Mouse (Mus musculus): ENCODE results near the gene Vdr. TPM values are rescaled to one million over a fixed set of nuclear protein-coding genes. Genes with fewer than 3 reads are reported as not detected.

Vdr gene
- polyA plus RNA-seq, 1 experiment = 151 TPM

- H3K27ac ChIP-seq (ENCODE audit: insufficient read depth, low read depth, low read length) = no peak overlapping the region
- 71% methylated on average over 10 of the region's 10 CpGs for WGBS
- H3K4me1 ChIP-seq (ENCODE audit: control insufficient read depth, insufficient read depth, insufficient read length, low read length) = peaks cover 22% of the 10 kb centered on the region
- H3K36me3 ChIP-seq (ENCODE audit: control insufficient read depth, insufficient read depth, low read length) = peaks cover 62% of the 10 kb centered on the region
- H3K4me3 ChIP-seq (ENCODE audit: low read depth, low read length) = no peak overlapping the region
- no peak for TF ChIP-seq POLR2A (IDR thresholded peaks at IDR 0.05; ENCODE audit: low read depth, low read length)
- TF ChIP-seq CTCF (IDR thresholded peaks at IDR 0.05; ENCODE audit: extremely low read depth, insufficient read length, insufficient replicate concordance, low read depth, low read length) = no peak
- no peaks in the 10 kb centered on the region for H3K27me3 ChIP-seq (ENCODE audit: control insufficient read depth, insufficient read depth, low read length)
These were observed 22.9 kb downstream of the Vdr start for GRCm38 (mm10) chr15:97887541-97888016.

- TF ChIP-seq CTCF (IDR thresholded peaks at IDR 0.05; ENCODE audit: extremely low read depth, insufficient read length, insufficient replicate concordance, low read depth, low read length) (no peak), POLR2A (IDR thresholded peaks at IDR 0.05; ENCODE audit: low read depth, low read length) (no peak)
- H3K27me3 ChIP-seq (ENCODE audit: control insufficient read depth, insufficient read depth, low read length) = no peaks in the 10 kb centered on the region
- peaks cover 18% of the 10 kb centered on the region for H3K4me1 ChIP-seq (ENCODE audit: control insufficient read depth, insufficient read depth, insufficient read length, low read length)
- WGBS = 56% methylated on average over 8 of the region's 8 CpGs
- no peak overlapping the region for H3K4me3 ChIP-seq (ENCODE audit: low read depth, low read length)
- H3K36me3 ChIP-seq (ENCODE audit: control insufficient read depth, insufficient read depth, low read length) = peaks cover 80% of the 10 kb centered on the region
- H3K27ac ChIP-seq (ENCODE audit: insufficient read depth, low read depth, low read length) = peak overlapping the region; percentile 60
These were observed 29.0 kb downstream of the Vdr start for GRCm38 (mm10) chr15:97881423-97881822.

- Histone ChIP-seq H3K4me3 (ENCODE audit: low read depth, low read length) (no peak overlapping the region), H3K27me3 (ENCODE audit: control insufficient read depth, insufficient read depth, low read length) (no peaks in the 10 kb centered on the region), H3K4me1 (ENCODE audit: control insufficient read depth, insufficient read depth, insufficient read length, low read length) (peaks cover 18% of the 10 kb centered on the region), H3K27ac (ENCODE audit: insufficient read depth, low read depth, low read length) (peak overlapping the region; percentile 66), H3K36me3 (ENCODE audit: control insufficient read depth, insufficient read depth, low read length) (peaks cover 82% of the 10 kb centered on the region)
- TF ChIP-seq POLR2A (IDR thresholded peaks at IDR 0.05; ENCODE audit: low read depth, low read length) = no peak
- no peak for TF ChIP-seq CTCF (IDR thresholded peaks at IDR 0.05; ENCODE audit: extremely low read depth, insufficient read length, insufficient replicate concordance, low read depth, low read length)
- 34% methylated on average over 9 of the region's 9 CpGs for WGBS
These were observed 30.0 kb downstream of the Vdr start for GRCm38 (mm10) chr15:97880441-97880840.

- H3K4me1 ChIP-seq (ENCODE audit: control insufficient read depth, insufficient read depth, insufficient read length, low read length) = peaks cover 15% of the 10 kb centered on the region
- peaks cover 81% of the 10 kb centered on the region for H3K36me3 ChIP-seq (ENCODE audit: control insufficient read depth, insufficient read depth, low read length)
- WGBS = 64% methylated on average over 7 of the region's 7 CpGs
- no peaks in the 10 kb centered on the region for H3K27me3 ChIP-seq (ENCODE audit: control insufficient read depth, insufficient read depth, low read length)
- no peak overlapping the region for H3K4me3 ChIP-seq (ENCODE audit: low read depth, low read length)
- no peak overlapping the region for H3K27ac ChIP-seq (ENCODE audit: insufficient read depth, low read depth, low read length)
- TF ChIP-seq POLR2A (IDR thresholded peaks at IDR 0.05; ENCODE audit: low read depth, low read length) (no peak), CTCF (IDR thresholded peaks at IDR 0.05; ENCODE audit: extremely low read depth, insufficient read length, insufficient replicate concordance, low read depth, low read length) (no peak)
These were observed 31.6 kb downstream of the Vdr start for GRCm38 (mm10) chr15:97878696-97879328.

- 87% methylated on average over 8 of the region's 8 CpGs for WGBS
- TF ChIP-seq POLR2A (IDR thresholded peaks at IDR 0.05; ENCODE audit: low read depth, low read length) = no peak
- TF ChIP-seq CTCF (IDR thresholded peaks at IDR 0.05; ENCODE audit: extremely low read depth, insufficient read length, insufficient replicate concordance, low read depth, low read length) = no peak
- Histone ChIP-seq H3K4me1 (ENCODE audit: control insufficient read depth, insufficient read depth, insufficient read length, low read length) (peaks cover 5% of the 10 kb centered on the region), H3K36me3 (ENCODE audit: control insufficient read depth, insufficient read depth, low read length) (peaks cover 84% of the 10 kb centered on the region), H3K27me3 (ENCODE audit: control insufficient read depth, insufficient read depth, low read length) (no peaks in the 10 kb centered on the region), H3K4me3 (ENCODE audit: low read depth, low read length) (no peak overlapping the region), H3K27ac (ENCODE audit: insufficient read depth, low read depth, low read length) (no peak overlapping the region)
These were observed 34.6 kb downstream of the Vdr start for GRCm38 (mm10) chr15:97875784-97876183.

- TF ChIP-seq CTCF (IDR thresholded peaks at IDR 0.05; ENCODE audit: extremely low read depth, insufficient read length, insufficient replicate concordance, low read depth, low read length) (no peak), POLR2A (IDR thresholded peaks at IDR 0.05; ENCODE audit: low read depth, low read length) (no peak)
- Histone ChIP-seq H3K4me3 (ENCODE audit: low read depth, low read length) (no peak overlapping the region), H3K27me3 (ENCODE audit: control insufficient read depth, insufficient read depth, low read length) (no peaks in the 10 kb centered on the region), H3K36me3 (ENCODE audit: control insufficient read depth, insufficient read depth, low read length) (peaks cover 83% of the 10 kb centered on the region), H3K4me1 (ENCODE audit: control insufficient read depth, insufficient read depth, insufficient read length, low read length) (no peaks in the 10 kb centered on the region), H3K27ac (ENCODE audit: insufficient read depth, low read depth, low read length) (no peak overlapping the region)
- WGBS = 72% methylated on average over 9 of the region's 9 CpGs
These were observed 36.7 kb downstream of the Vdr start for GRCm38 (mm10) chr15:97873717-97874116.

- WGBS = 94% methylated on average over 8 of the region's 8 CpGs
- no peak overlapping the region for H3K27ac ChIP-seq (ENCODE audit: insufficient read depth, low read depth, low read length)
- TF ChIP-seq POLR2A (IDR thresholded peaks at IDR 0.05; ENCODE audit: low read depth, low read length) (no peak), CTCF (IDR thresholded peaks at IDR 0.05; ENCODE audit: extremely low read depth, insufficient read length, insufficient replicate concordance, low read depth, low read length) (no peak)
- no peaks in the 10 kb centered on the region for H3K4me1 ChIP-seq (ENCODE audit: control insufficient read depth, insufficient read depth, insufficient read length, low read length)
- no peak overlapping the region for H3K4me3 ChIP-seq (ENCODE audit: low read depth, low read length)
- no peaks in the 10 kb centered on the region for H3K27me3 ChIP-seq (ENCODE audit: control insufficient read depth, insufficient read depth, low read length)
- H3K36me3 ChIP-seq (ENCODE audit: control insufficient read depth, insufficient read depth, low read length) = peaks cover 87% of the 10 kb centered on the region
These were observed 38.3 kb downstream of the Vdr start for GRCm38 (mm10) chr15:97872161-97872560.
